Mouse (Mus musculus): ENCODE measurements at regions not wholly inside any gene's neighbourhood (a gene's known extent, or its start where the extent isn't known, plus 50 kb on each side); places are given as distances from the start of the nearest gene placed in this dataset.

GRCm38 (mm10) chr2:169215546-169216043 is 260.2 kb upstream of the Zfp64 start:
- H3K36me3 ChIP-seq: no peaks in the 10 kb centered on the region
- no peak for ATAC-seq
- H3K4me1 ChIP-seq: 0 out of 2 replicates have a peak, but pooled peaks cover 4% of the 10 kb centered on the region
- H3K27ac ChIP-seq: no peak overlapping the region
- no peaks in the 10 kb centered on the region for H3K27me3 ChIP-seq (replicated peaks)
- no peak overlapping the region for H3K9ac ChIP-seq
- H3K9me3 ChIP-seq (replicated peaks): 0 out of 2 replicates have a peak, but pooled peaks cover 4% of the 10 kb centered on the region
- no peak overlapping the region for H3K4me3 ChIP-seq
- no peak overlapping the region for H3K4me2 ChIP-seq
- 78% methylated on average over 18 of the region's 18 CpGs for WGBS (ENCODE audit: insufficient replicate concordance)

- H3K4me3 ChIP-seq: no peak overlapping the region
- no peak for ATAC-seq
- no peak overlapping the region for H3K4me2 ChIP-seq
- H3K27me3 ChIP-seq (replicated peaks): no peaks in the 10 kb centered on the region
- 87% methylated on average over 1 of the region's 1 CpGs for WGBS (ENCODE audit: insufficient replicate concordance)
- 0 out of 2 replicates have a peak, but pooled peaks cover 4% of the 10 kb centered on the region for H3K9me3 ChIP-seq (replicated peaks)
- no peak overlapping the region for H3K9ac ChIP-seq
- 0 out of 2 replicates have a peak, but pooled peaks cover 4% of the 10 kb centered on the region for H3K4me1 ChIP-seq
- no peaks in the 10 kb centered on the region for H3K36me3 ChIP-seq
- no peak overlapping the region for H3K27ac ChIP-seq
These were observed 259.0 kb upstream of the Zfp64 start for GRCm38 (mm10) chr2:169214396-169214795.

GRCm38 (mm10) chr2:169213314-169213713 is 257.9 kb upstream of the Zfp64 start:
- no peak overlapping the region for H3K4me2 ChIP-seq
- no peak for ATAC-seq
- H3K27ac ChIP-seq: no peak overlapping the region
- H3K36me3 ChIP-seq: no peaks in the 10 kb centered on the region
- H3K27me3 ChIP-seq (replicated peaks): no peaks in the 10 kb centered on the region
- 26% methylated on average over 10 of the region's 10 CpGs for WGBS (ENCODE audit: insufficient replicate concordance)
- no peak overlapping the region for H3K9ac ChIP-seq
- H3K9me3 ChIP-seq (replicated peaks): 0 out of 2 replicates have a peak, but pooled peaks cover 4% of the 10 kb centered on the region
- H3K4me1 ChIP-seq: 0 out of 2 replicates have a peak, but pooled peaks cover 4% of the 10 kb centered on the region
- H3K4me3 ChIP-seq: no peak overlapping the region

GRCm38 (mm10) chr2:169212676-169213257 is 257.4 kb upstream of the Zfp64 start:
- Histone ChIP-seq H3K9me3 (replicated peaks) (0 out of 2 replicates have a peak, but pooled peaks cover 4% of the 10 kb centered on the region), H3K27ac (0 out of 2 replicates have a peak overlapping the region, but pooled peaks have one; percentile 26), H3K27me3 (replicated peaks) (no peaks in the 10 kb centered on the region), H3K4me2 (no peak overlapping the region), H3K36me3 (no peaks in the 10 kb centered on the region), H3K4me1 (0 out of 2 replicates have a peak, but pooled peaks cover 4% of the 10 kb centered on the region), H3K4me3 (no peak overlapping the region), H3K9ac (no peak overlapping the region)
- ATAC-seq: no peak
- WGBS (ENCODE audit: insufficient replicate concordance): 66% methylated on average over 3 of the region's 3 CpGs

GRCm38 (mm10) chr2:169204254-169204752 is 248.9 kb upstream of the Zfp64 start:
- no peak overlapping the region for H3K4me2 ChIP-seq
- no peaks in the 10 kb centered on the region for H3K9me3 ChIP-seq (replicated peaks)
- no peak overlapping the region for H3K27ac ChIP-seq
- no peak overlapping the region for H3K4me3 ChIP-seq
- no peaks in the 10 kb centered on the region for H3K36me3 ChIP-seq
- no peaks in the 10 kb centered on the region for H3K27me3 ChIP-seq (replicated peaks)
- H3K9ac ChIP-seq: no peak overlapping the region
- 57% methylated on average over 19 of the region's 19 CpGs for WGBS (ENCODE audit: insufficient replicate concordance)
- ATAC-seq: no peak
- no peaks in the 10 kb centered on the region for H3K4me1 ChIP-seq

GRCm38 (mm10) chr2:169191974-169192373 is 236.6 kb upstream of the Zfp64 start:
- no peak for ATAC-seq
- 77% methylated on average over 7 of the region's 7 CpGs for WGBS (ENCODE audit: insufficient replicate concordance)
- H3K4me3 ChIP-seq: no peak overlapping the region
- no peak overlapping the region for H3K27ac ChIP-seq
- no peaks in the 10 kb centered on the region for H3K4me1 ChIP-seq
- H3K9me3 ChIP-seq (replicated peaks): 0 out of 2 replicates have a peak, but pooled peaks cover under 1% of the 10 kb centered on the region
- H3K27me3 ChIP-seq (replicated peaks): no peaks in the 10 kb centered on the region
- no peaks in the 10 kb centered on the region for H3K36me3 ChIP-seq
- no peak overlapping the region for H3K9ac ChIP-seq
- H3K4me2 ChIP-seq: no peak overlapping the region

GRCm38 (mm10) chr2:169191465-169191864 is 236.1 kb upstream of the Zfp64 start:
- Histone ChIP-seq H3K4me2 (no peak overlapping the region), H3K4me1 (no peaks in the 10 kb centered on the region), H3K27ac (no peak overlapping the region), H3K9me3 (replicated peaks) (0 out of 2 replicates have a peak, but pooled peaks cover 5% of the 10 kb centered on the region), H3K4me3 (no peak overlapping the region), H3K9ac (no peak overlapping the region), H3K27me3 (replicated peaks) (no peaks in the 10 kb centered on the region), H3K36me3 (no peaks in the 10 kb centered on the region)
- no peak for ATAC-seq
- WGBS (ENCODE audit: insufficient replicate concordance): 54% methylated on average over 10 of the region's 10 CpGs

- no peaks in the 10 kb centered on the region for H3K27me3 ChIP-seq (replicated peaks)
- H3K4me3 ChIP-seq: no peak overlapping the region
- no peak overlapping the region for H3K4me2 ChIP-seq
- H3K9me3 ChIP-seq (replicated peaks): no peaks in the 10 kb centered on the region
- H3K27ac ChIP-seq: no peak overlapping the region
- 55% methylated on average over 3 of the region's 3 CpGs for WGBS (ENCODE audit: insufficient replicate concordance)
- H3K36me3 ChIP-seq: no peaks in the 10 kb centered on the region
- no peak overlapping the region for H3K9ac ChIP-seq
- H3K4me1 ChIP-seq: no peaks in the 10 kb centered on the region
- ATAC-seq: no peak
These were observed 222.2 kb upstream of the Zfp64 start for GRCm38 (mm10) chr2:169177565-169177964.

- 60% methylated on average over 5 of the region's 5 CpGs for WGBS (ENCODE audit: insufficient replicate concordance)
These were observed 213.4 kb upstream of the Zfp64 start for GRCm38 (mm10) chr2:169168795-169169194.

GRCm38 (mm10) chr2:169168376-169168775 is 213.0 kb upstream of the Zfp64 start:
- Histone ChIP-seq H3K4me1 (no peaks in the 10 kb centered on the region), H3K9me3 (replicated peaks) (no peaks in the 10 kb centered on the region), H3K36me3 (no peaks in the 10 kb centered on the region), H3K9ac (no peak overlapping the region), H3K4me2 (no peak overlapping the region), H3K27me3 (replicated peaks) (no peaks in the 10 kb centered on the region), H3K27ac (no peak overlapping the region), H3K4me3 (no peak overlapping the region)
- 77% methylated on average over 6 of the region's 6 CpGs for WGBS (ENCODE audit: insufficient replicate concordance)
- ATAC-seq: no peak

More at GRCm38 (mm10) chr2:169168795-169169194, 213.4 kb upstream of the Zfp64 start:
- Histone ChIP-seq H3K36me3 (no peaks in the 10 kb centered on the region), H3K27me3 (replicated peaks) (no peaks in the 10 kb centered on the region), H3K9me3 (replicated peaks) (no peaks in the 10 kb centered on the region), H3K4me1 (no peaks in the 10 kb centered on the region), H3K4me2 (no peak overlapping the region), H3K27ac (no peak overlapping the region), H3K4me3 (no peak overlapping the region), H3K9ac (no peak overlapping the region)
- no peak for ATAC-seq

GRCm38 (mm10) chr2:169161651-169162050 is 206.3 kb upstream of the Zfp64 start:
- peaks cover 5% of the 10 kb centered on the region; the same call in 1 of the 2 replicates for H3K9me3 ChIP-seq (replicated peaks)
- no peak overlapping the region for H3K4me2 ChIP-seq
- no peak overlapping the region for H3K27ac ChIP-seq
- H3K36me3 ChIP-seq: no peaks in the 10 kb centered on the region
- 73% methylated on average over 8 of the region's 8 CpGs for WGBS (ENCODE audit: insufficient replicate concordance)
- H3K4me1 ChIP-seq: peaks cover 6% of the 10 kb centered on the region; the same call in 1 of the 2 replicates
- no peak for ATAC-seq
- no peak overlapping the region for H3K9ac ChIP-seq
- H3K4me3 ChIP-seq: no peak overlapping the region
- no peaks in the 10 kb centered on the region for H3K27me3 ChIP-seq (replicated peaks)

- no peaks in the 10 kb centered on the region for H3K36me3 ChIP-seq
- H3K9me3 ChIP-seq (replicated peaks): peaks cover 5% of the 10 kb centered on the region; the same call in 1 of the 2 replicates
- no peak overlapping the region for H3K4me2 ChIP-seq
- no peak overlapping the region for H3K27ac ChIP-seq
- ATAC-seq: no peak
- 63% methylated on average over 11 of the region's 11 CpGs for WGBS (ENCODE audit: insufficient replicate concordance)
- no peak overlapping the region for H3K4me3 ChIP-seq
- H3K27me3 ChIP-seq (replicated peaks): no peaks in the 10 kb centered on the region
- peaks cover 7% of the 10 kb centered on the region; the same call in 1 of the 2 replicates for H3K4me1 ChIP-seq
- no peak overlapping the region for H3K9ac ChIP-seq
These were observed 203.4 kb upstream of the Zfp64 start for GRCm38 (mm10) chr2:169158760-169159159.

All from liver, embryonic 12.5 days (tissue).